Mouse (Mus musculus) lung, postnatal 10 days (tissue): ENCODE results near the gene Smco4.
"Not testable (repeated sequence)": the region's sequence is repeated elsewhere in the genome, so short reads cannot be mapped to it uniquely, and the experiment has no call there.

ENCODE experiments used
- DNase-seq: peaks from one replicate; pipeline ENCODE4 v3.0.0; 2021

Gene Smco4

DNA sequence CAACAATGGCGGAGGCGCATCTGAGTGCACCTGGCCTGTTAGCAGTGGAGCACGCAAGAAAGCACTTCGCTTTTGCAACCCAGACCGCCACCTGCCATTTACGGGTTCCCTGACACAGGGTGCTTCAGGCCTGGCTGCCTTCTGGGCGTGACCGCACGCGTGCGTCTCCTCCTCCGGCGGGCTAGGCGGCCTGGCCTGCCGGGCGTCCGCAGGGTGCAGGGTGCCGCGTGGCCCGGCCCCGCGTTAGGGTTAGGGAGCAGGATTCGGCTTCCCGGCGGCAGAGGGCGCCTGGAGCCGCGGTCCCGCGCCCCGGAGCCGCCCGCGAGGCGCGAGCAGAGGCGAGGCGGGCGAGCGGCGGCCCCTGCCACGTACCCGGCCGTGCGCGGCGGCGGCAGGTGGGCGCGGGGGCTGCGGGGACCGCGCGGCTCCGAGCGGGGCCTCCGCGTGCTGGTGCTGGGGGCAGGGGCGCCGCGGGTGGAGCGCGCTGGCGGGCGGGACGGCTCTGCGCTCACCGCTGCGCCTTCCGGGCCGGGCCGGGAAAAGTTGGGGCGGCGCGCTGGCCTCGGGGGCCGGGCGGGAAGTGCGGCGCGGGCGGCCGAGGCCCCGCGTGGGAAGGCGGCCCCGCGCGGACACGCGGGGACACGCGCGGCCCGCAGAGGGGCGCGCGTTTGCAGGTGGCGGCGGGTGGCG, at the start of gene Smco4:
TSS of gene Smco4 (plus strand) at position 198 of the 690 bp plus-strand sequence.
- peak; percentile 78 for DNase-seq

DNA sequence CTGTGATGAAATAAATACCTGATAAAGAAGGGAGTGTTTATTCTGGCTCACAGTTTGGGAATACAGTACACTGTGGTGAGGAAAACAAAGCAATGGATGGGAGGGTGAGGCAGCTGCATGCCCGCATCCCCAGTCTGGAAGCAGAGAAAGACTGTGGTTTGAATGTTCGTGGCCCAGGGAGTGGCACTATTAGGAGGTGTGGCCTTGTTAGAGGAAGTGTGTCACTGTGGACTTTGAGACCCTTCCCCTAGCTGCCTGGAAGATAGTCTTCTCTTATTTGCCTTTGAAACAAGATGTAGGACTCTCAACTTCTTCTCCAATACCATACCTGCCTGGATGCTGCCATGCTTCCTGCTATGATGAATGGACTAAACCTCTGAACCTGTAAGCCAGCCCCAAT, 45.8 kb upstream of the Smco4 start:
- no peak for DNase-seq

DNA sequence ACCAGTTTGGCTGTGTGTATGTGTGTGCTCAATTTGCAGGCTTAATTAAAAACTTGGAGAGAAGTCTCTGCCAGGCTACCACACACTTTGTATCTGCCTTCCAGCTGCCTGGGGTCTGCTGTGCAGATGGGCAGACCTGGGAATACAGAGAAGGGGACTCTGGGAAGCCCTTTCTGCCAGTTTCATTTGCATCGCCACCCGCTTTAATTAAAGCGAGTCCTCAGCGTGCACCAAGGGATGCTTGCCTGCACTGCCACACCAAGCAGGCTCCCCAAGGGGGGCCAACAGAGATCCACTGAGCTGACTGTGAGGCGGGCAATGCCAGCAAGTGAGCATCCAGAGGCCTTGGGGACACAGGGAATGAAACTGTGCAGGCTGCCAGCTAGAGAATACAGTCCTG, 42.3 kb upstream of the Smco4 start:
- DNase-seq = no peak

DNA sequence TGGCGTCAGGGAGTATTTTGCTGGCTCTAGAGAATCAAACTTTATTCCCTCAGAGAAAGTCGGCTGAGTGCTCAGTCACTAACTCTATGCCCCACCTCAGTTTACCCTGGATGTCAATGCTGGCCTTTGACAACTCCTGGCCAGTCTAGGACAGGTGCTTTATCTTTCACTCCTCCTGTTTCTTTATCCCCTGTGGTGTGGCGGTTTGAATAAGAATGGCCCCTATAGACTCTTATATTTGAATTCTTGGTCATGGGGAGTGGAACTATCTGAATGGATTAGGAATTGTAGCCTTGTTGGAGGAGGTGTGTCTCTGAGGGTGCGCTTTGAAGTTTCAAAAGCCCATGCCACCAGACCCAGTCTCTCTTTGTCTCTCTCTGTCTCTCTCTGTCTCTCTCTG, 21.0 kb upstream of the Smco4 start:
- DNase-seq = no peak

DNA sequence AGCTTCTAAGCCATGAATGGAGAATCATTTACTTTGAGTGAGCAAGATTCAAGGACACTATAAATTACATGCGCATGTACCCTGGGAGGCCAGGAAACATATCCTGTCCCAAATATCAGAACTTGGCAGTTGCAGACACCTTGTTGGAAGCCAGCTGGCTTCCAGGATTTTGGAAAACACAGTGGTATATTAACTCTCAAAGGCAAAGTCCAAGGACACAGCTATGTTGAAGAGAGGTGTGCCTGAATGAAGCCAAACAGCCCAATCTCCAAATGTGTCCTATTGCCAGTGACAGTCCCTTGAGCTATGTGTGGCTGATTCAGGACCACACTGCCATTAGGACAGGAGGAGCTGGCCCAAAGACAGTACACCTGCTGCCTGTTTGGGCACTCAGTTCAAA, 20.0 kb upstream of the Smco4 start:
- DNase-seq = no peak

DNA sequence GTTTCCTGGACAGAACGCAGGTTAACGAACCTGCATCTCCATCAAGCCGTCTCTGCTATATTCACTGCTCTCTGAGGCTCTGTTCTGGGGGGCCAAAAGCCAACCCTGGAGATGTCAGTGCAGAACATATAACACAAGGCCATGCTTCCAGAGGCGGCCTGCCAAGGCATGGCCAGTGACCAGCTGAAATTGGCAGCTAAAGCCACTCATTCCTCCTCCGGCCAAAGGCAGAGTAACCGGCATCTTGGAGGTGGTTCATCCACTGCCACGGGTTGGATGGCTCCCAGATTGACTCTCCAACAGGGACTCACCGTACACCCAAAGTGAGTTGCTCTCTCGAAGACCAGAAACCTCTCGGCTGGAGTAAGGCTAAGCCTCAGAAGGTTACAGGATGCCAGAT, 15.7 kb upstream of the Smco4 start:
- DNase-seq = peak; percentile 35

DNA sequence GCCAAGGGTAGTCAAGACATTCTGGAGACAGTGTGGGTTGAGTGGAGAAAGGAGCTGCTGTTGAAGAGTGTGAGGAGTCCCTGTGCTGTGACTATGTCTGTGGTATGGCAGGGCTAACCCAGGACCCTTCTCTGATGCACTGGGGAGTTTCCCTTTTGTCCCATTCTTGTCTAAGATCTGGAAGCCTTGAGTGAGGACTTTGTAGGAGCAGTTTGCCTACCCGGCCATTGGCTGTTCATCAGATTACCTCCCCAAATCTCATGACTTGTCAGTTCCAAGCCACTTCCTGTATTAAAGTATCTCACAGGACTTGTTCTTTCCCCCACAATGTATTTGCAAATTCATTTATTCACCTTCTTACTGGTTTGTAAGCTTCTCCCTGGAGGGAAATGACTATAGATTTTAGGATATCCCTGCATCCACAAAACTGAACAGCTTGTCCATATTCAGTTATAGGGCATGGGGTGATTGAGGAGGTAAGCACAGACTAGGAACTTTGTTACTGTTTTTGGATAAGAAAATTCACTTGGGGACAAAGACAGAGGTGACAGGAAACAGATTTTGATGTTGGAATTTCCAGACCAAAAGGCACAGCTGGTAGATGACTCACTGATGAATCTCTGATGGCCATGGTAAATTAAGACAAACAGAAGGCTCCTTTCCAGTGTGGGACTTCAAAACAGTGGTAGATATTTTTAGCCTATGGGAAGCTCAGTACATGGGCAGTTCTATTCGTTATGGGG, 5.4 kb upstream of the Smco4 start:
- DNase-seq = no peak

DNA sequence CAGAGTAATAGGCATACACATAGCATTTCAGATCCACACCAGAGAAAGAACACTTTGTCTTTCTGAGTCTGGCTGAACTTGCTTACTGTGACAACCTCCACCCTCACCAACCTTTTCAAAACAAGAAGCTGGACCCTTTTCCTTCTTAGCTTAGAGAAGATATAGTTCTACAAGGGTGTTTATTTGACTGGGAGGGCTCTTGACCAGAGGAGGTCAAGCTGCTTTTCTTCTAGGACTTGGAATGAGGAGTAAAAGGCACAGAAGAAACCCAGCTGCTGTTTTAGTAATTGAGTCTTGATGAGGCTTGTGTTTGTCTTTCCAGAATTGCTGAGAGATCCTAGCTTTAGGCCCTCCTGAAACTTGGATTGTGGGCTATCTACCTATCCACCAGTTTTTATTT, 3.9 kb upstream of the Smco4 start:
- DNase-seq = no peak

DNA sequence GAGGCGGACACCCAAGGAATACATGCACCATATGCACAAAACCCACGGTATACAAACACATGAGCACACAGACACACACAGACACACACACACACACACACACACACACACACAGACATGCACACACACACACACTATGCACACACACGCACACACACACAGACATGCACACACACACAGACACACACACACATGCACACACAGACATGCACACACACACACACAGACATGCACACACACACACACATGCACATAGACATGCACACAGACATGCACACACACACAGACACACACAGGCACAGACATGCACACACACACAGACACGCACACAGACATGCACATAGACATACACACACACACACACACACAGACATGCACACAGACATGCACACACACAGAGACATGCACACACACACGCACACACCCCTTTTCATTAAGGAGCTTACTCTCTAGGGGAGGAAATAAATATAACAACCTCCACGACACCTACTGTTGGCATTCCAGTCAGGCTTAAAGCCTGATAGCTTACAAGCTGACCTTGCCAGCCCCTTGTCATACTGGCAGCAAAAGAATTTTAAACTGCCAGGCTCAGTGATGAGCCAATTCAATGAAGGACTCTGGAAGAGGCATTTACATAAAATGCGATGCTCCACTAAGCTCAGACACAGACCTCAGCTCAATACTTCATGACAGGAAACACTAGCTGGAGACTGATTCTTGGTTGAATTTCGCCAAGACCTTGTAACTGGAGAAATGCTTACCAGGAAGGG, 2.7 kb upstream of the Smco4 start:
- no peak for DNase-seq

DNA sequence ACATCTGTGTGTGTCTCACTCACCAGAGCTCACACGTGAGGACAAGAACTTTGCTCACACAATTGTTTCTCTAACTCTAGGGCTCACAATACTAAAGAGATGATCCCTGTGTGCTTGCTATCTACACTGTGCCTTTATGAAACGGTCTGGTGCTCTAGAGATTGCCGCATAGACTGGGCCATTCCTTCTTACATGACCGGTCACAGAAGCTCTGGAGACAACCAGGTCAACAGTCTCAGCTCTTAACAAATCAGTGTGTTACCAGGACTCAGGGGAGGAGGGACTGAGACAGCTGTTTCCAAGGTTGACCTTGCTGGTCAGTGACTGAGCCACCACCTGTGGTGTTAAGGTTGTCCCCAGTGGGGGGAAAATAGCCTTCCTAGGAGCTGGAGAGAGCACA, 1.5 kb upstream of the Smco4 start:
- DNase-seq = no peak

DNA sequence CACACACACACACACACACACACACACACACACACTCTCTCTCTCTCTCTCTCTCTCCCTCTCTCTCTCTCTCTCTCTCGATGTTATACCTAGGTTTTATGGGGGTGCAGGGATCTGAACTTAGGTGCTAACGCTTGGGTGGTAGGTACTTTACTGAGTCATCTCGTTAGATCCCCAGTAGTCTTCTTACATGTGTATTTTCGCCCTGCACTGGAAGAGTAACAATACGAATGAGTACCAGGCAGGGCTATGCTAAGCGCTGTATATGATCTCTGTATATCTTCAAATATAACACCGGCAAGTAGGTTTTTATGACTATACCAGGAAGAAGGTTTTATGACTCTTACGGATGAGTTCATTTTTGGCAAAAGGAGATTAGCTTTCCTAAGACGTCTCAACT, 831 bp upstream of the Smco4 start:
- DNase-seq = no peak

DNA sequence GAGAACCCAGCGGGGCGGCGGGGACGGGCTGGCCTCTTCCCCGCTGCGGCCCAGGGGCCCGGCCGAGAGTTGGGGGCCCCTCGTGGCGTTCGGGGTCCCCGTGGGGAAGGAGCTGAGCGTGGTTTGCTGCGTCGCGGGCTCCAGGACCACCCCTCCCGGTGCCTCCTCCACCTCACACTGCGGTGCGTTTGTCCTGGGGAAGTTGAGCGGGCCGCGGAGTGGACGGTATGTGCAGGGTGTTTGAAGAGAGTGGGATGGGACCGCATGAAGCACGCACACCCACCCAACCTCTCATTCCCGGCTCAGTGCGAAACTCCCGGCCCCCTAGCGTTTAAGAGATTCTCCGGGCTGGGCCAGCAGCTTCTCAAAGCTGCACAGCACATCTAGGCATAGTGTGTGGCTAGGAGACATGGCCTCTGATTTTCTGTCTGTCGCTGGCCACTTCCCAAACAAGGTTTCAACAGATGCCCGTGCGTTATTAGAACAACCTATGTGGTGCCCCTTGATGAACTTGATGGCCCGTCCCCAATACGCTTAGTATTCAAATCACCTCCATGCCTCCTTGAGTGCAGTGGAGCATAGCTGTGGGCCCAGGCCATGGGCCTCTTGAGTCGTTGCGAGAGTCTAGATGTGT, 810 bp downstream of the Smco4 start:
- peak; percentile 87 for DNase-seq

DNA sequence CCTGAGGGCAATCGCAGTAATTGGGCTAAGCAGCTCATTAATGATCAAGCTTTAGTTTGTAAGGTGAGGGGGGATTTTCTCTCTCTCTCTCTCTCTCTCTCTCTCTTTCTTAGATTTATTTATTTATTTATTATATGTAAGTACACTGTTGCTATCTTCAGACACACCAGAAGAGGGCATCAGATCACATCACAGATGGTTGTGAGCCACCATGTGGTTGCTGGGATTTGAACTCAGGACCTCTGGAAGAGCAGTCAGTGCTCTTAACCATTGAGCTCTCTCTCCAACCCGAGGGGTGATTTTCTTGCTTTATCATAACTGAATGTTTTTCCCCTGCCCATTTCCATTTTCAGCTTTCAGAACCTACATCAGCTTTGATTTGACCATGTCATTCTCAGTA, 2.0 kb downstream of the Smco4 start:
- not testable (repeated sequence) for DNase-seq

DNA sequence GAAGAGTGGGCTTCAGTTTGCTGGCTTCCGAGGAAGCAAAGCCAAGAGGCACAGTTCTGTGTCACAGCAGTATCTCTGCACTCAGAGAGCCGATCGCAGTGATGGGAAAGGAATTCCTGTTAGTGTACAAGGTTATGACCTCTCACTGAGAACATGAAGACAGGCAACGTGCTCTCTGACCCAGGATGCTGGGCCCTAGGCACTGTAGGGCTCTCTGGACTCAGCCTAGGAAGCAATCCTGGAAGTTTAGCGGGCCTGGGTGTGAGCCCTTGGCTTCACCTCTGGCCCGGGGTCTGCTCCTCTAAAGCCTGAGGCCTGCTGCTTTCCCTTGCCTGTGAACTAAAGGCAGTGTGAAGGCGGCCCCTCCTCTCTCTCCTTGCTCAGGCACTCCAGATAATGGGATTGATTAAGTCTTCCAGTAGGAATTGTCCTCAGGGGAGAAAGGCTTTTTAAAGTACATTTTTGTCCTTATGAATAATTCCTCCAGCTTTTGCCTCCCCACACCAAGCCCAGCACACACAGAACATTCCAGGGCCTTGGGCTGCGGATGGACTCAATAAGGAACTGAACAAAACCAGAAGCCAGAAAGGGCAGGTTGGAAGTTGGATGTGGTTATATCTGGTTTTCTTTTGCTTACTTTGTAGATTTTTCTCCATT, 2.8 kb downstream of the Smco4 start:
- DNase-seq = no peak

DNA sequence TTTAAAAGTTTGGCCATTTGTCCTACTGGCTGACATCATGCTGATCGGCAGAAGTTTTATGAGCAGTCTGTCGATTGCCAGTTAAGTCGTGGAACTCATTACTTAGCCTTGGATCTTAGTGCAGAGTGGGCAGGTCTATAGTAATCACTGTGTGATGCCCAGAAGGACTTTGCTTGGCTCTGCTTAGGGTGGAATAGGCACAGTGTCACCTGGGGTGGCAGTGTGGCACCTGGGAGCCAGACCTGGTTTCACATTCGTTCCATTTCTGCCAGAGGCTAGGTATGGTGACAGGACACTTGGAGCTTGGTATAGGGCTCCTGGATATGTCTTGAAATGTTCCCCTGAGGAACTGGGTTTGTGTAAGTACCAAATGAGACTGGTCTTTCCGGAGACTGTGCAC, 6.8 kb downstream of the Smco4 start:
- DNase-seq = no peak

DNA sequence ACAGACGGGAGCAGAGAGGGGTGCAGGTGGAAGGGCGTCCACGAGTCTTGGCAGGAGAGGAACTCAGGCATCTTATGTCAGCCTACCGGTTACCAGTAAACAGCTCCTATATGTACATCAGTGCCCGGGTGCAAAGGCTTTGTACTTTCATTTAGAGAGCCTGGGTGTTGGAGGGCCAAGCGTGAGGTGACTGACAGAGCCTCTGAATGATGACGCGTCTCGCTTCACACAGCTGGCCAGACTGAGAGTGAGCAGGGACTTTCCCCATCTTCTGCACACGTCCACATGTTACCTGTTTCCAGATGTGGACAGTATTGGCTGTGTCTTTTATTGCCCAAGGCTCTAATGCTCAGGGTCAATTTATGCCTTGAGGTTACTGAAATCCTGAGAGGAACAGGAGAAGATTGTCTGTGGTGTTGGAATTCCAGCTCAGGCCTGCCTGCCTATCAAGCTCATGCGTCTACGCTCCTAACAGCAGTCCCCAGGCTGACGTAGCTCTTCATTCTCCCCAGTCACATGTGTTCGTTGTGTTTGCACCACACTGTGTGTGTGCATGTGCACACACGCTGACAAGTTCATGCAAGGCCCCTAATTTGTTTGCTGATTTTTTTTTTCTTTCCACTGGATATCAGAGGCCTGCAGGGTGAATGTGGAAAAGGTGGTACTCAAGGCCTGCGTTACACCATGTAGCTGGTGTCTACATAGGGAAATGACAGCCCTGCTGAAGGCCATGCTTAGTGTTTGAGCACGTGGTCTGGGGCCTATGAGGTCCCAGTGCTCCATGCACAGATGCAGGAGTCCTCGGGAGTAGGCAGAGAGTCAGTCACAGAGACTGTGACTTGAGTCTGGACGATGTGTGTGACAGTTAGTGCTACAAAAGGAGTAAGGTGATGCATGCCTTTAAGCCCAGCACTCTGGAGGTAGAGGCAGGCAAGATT, 8.4 kb downstream of the Smco4 start:
- no peak for DNase-seq

DNA sequence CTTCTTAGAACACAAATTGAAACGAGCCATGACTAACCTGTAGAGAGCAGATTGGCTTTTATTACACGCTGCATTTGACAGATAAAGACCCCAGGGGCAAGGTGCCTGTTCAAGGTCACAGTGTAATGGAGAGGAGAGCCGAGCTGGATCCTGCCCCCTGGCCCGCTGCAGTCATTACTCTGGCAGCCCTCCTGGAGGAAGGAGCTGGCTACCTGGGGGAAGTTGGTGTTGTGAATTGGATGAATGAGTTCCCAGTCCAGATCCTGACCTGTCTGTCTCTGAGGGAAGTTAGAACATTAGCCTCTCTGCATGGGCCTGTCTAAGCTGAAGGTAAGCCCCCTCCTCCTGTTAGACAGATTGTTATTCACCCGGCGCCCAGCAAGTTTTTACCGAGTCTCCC, 9.2 kb downstream of the Smco4 start:
- DNase-seq = no peak

DNA sequence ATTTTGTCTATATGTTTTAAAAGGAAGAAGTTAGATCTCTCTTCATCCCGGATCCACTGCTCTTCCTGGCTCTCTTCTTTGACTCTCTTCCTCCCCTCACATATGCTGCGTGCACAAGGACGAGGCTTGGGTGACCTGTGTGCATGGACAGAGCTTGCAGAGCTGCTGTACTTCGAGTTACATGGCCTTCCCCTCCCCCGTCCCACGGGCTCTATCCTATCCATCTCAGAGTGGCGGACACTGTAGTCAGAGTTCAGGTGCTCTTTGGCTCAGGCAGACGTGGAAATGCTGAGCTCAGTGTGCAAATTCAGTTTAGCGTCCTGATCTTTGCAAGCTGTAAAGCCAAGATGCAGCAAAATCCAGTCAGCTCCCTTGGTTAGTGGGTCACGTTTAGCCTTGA, 10.1 kb downstream of the Smco4 start:
- no peak for DNase-seq

DNA sequence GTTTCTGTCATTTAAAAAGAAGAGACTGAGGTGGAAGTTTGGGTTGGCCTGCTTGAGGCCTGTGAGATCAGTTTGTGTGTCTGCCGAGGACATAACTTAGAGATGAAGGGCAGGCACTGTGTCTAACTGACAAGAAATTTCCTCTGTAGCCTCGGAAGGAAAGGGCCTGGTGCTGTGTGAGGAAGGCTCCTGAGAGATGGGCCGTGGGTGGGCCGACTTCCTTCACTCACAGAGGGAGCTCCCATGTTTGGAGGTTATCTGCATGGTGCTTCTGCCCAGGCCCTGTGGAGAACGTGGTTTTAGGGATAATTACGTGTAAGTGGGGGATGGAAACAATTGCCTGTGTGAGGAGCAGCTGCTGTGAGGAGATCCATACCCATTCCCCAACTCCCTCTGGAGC, 10.6 kb downstream of the Smco4 start:
- no peak for DNase-seq

DNA sequence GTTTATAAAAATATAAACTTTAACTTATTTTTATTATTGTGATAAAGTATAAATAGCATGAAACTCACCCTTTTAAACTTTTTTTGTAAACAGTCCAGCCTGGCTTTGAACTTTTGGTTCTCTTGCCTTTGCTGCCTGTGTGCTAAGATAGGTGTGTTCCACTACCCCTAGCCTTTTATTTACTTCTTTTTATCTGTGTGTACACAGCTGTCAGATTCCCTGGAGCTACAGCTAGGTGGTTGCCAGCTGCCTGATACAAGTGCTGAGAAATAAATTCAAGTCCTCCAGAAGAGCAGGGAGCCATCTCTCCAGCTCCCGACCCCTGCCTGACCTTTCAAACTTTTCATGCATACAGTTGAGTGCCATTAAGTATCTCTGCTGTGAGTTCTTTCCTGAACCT, 12.1 kb downstream of the Smco4 start:
- no peak for DNase-seq

DNA sequence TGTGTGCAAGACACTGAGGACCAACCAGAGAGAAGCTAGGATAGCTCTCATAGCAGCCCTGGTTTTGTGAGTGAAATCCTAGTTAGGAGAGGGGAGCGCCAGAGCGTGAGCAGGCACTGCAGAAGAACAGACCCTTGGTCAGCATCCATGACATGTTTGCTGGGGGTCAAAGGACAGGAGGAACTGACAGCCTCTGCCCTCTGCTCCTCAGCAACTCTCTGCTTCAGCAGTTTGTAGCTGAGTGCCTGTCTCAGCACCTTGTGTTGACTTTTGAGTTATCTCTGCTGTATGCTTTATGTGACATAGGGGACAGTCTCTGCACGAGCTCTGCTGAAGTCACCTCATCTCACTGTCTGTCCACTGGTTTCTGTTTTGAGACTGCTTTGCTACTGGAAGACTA, 13.6 kb downstream of the Smco4 start:
- no peak for DNase-seq

DNA sequence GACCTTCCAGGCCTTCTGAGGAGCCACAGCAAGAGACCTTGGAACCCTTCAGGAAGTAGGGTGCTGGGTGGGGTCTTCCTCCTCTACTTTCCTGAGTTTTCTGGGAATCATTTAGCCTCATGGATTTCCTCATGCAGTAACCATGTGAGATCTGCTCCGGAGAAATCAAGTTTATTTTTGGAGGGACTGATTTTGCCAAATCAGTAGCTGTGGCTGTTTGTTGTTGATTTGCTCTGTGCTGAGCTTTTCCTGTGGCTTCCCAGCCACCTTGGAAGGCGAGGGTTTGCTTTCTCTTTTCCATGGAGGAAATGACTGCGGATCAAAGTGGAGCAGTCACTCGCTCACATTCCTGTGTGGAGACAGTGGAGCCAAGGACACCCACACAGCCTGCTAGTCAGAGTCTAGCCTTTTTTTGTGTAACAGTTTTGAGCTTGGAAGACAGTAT, 14.2 kb downstream of the Smco4 start:
- DNase-seq = peak; percentile 61
